Mouse (Mus musculus): ENCODE results near the gene Stk38. TPM values are rescaled to one million over a fixed set of nuclear protein-coding genes. Genes with fewer than 3 reads are reported as not detected.

Stk38 gene
- total and polyA plus RNA-seq, 3 experiments, result 29.0 to 56.4 (median 56.0) TPM

DNA sequence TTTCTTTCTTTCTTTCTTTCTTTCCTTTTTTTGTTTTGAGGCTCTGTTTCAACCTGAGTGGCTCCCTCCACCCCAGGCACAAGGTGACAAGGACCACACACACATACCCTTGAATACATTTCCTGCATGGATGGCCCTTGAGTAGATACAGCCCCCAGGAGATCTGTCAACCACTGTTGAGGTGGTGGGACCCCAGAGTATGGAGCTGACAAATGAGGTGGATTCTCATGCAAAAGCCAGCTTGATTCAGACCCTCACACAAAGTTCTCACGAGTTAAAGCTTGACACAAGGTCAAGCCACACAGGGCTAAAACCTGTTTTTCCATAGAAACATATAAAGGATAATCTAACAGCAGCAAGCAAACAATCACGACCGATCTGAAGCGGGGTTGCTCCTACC is 75.5 kb downstream of the Stk38 start:
- Histone ChIP-seq H3K4me2 (ENCODE audit: insufficient read depth, low read depth, poor library complexity, severe bottlenecking) (no peak overlapping the region), H3K9ac (ENCODE audit: insufficient read depth, low read depth) (no peak overlapping the region), H3K4me1 (ENCODE audit: control insufficient read depth in 1 of 2, insufficient read depth in 2 of 2) (peaks cover 5 to 9% of the 10 kb centered on the region in 2 experiments), H3K27me3 (replicated peaks) (no peaks in the 10 kb centered on the region), H3K4me3 (replicated peaks in 1 of 3; ENCODE audit: low read depth in 2 of 3, low read length in 2 of 3, poor library complexity in 1 of 3) (no peak overlapping the region), H3K79me2 (replicated peaks; ENCODE audit: control insufficient read depth, extremely low read depth, insufficient read depth, poor library complexity, severe bottlenecking) (no peaks in the 10 kb centered on the region), H3K9me3 (replicated peaks; ENCODE audit: low read length) (peaks cover 6% of the 10 kb centered on the region), H3K27ac (ENCODE audit: insufficient read depth, low read depth) (no peak overlapping the region), H3K36me3 (replicated peaks in 1 of 2; ENCODE audit: control insufficient read depth in 1 of 2, insufficient read depth in 1 of 2, low read length in 1 of 2) (no peaks in the 10 kb centered on the region)
- TF ChIP-seq GABPA (IDR thresholded peaks at IDR 0.05; ENCODE audit: insufficient replicate concordance, low read depth, low read length), result no peak
- no peak for TF ChIP-seq TCF12 (IDR thresholded peaks at IDR 0.05; ENCODE audit: low read depth, low read length)
- no peak for TF ChIP-seq NELFE (IDR thresholded peaks at IDR 0.05; ENCODE audit: low read depth, low read length)
- TF ChIP-seq POLR2AphosphoS2 (IDR thresholded peaks at IDR 0.05; ENCODE audit: low read depth, low read length), result no peak
- TF ChIP-seq HCFC1 (IDR thresholded peaks at IDR 0.05; ENCODE audit: low read depth, low read length), result no peak
- no peak for TF ChIP-seq E2F4 (IDR thresholded peaks at IDR 0.05; ENCODE audit: insufficient replicate concordance, low read depth, low read length)
- no peak for TF ChIP-seq RCOR1 (conservative IDR thresholded peaks at IDR 0.05; ENCODE audit: low read depth, low read length)
- TF ChIP-seq SIN3A (IDR thresholded peaks at IDR 0.05; ENCODE audit: low read length), result no peak
- TF ChIP-seq USF1 (IDR thresholded peaks at IDR 0.05; ENCODE audit: low read depth, low read length), result no peak
- no peak for TF ChIP-seq MAFK (IDR thresholded peaks at IDR 0.05; ENCODE audit: insufficient replicate concordance, low read length)
- TF ChIP-seq ZMIZ1 (IDR thresholded peaks at IDR 0.05; ENCODE audit: low read depth, low read length), result no peak
- no peak for TF ChIP-seq ELF1 (IDR thresholded peaks at IDR 0.05; ENCODE audit: low read depth, low read length)
- no peak for TF ChIP-seq ZC3H11A (IDR thresholded peaks at IDR 0.05; ENCODE audit: low read depth, low read length)
- no peak for TF ChIP-seq CHD2 (IDR thresholded peaks at IDR 0.05; ENCODE audit: low read length)
- no peak for TF ChIP-seq ZKSCAN1 (IDR thresholded peaks at IDR 0.05; ENCODE audit: borderline replicate concordance, low read depth, low read length)
- no peak for TF ChIP-seq ETS1 (conservative IDR thresholded peaks at IDR 0.05; ENCODE audit: low read depth, low read length)
- TF ChIP-seq MEF2A (IDR thresholded peaks at IDR 0.05; ENCODE audit: borderline replicate concordance, low read depth, low read length), result no peak
- TF ChIP-seq TBP (conservative IDR thresholded peaks at IDR 0.05; ENCODE audit: low read depth, low read length), result no peak
- no peak for TF ChIP-seq CHD1 (IDR thresholded peaks at IDR 0.05; ENCODE audit: low read depth, low read length)
- TF ChIP-seq JUND (conservative IDR thresholded peaks at IDR 0.05; ENCODE audit: low read depth, low read length), result no peak
- in situ Hi-C loops (cut with MboI; ENCODE audit: low pct_ligation_motif_present, low pct_unique_long_range_greater_than_20kb, low sequenced_read_pairs), result no loop called here
- DNase-seq (ENCODE audit: extremely low read depth), result no peak
- dilution Hi-C loops (cut with MboI; ENCODE audit: extremely low pct_ligation_motif_present, extremely low pct_unique_long_range_greater_than_20kb, low sequenced_read_pairs), result no loop called here

Measured in CH12.LX (cell line).